8 mouse cellular contexts compared by ENCODE assay signal in the genomic region with DNA sequence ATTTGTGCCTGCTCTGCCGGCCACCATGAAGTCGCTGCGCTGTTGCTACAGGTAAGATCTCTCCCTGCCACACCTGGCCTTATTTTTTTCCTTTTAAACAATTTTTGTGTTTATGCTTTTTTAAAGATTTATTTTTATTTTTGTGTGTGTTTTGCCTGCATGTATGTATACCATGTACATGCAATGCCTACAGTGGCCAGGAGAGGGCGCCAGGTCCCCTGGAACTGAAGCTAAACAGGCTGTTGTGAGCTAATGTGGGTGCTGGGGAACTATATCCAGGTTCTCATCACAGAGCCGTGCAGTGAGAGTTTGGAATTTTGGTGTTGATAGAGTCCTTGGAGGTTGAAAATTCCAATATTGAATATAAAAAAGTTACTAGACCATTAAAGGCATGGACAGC. TPM values are rescaled to one million over a fixed set of nuclear protein-coding genes. Genes with fewer than 3 reads are reported as not detected.
DNase-seq lines count a peak whose midpoint lies in the region; ATAC-seq and TF ChIP-seq lines count a peak whose summit lies in the region.

No protein-coding gene starts in this region.

- peak; percentile 78 for TF ChIP-seq CTCF in lung, postnatal 0 days (IDR thresholded peaks at IDR 0.05)

- no peak overlapping the region for H3K27ac ChIP-seq in midbrain, embryonic 14.5 days (replicated peaks; ENCODE audit: low read depth, low read length)
- H3K27ac ChIP-seq in midbrain, embryonic 15.5 days = no peak overlapping the region
- no peak overlapping the region for H3K27ac ChIP-seq in lung, postnatal 0 days (ENCODE audit: low read length)
- no peak overlapping the region for H3K27ac ChIP-seq in forebrain, embryonic 10.5 days

- no peaks in the 10 kb centered on the region for H3K4me1 ChIP-seq in midbrain, embryonic 14.5 days (ENCODE audit: control insufficient read depth, insufficient read depth, low read length)
- no peaks in the 10 kb centered on the region for H3K4me1 ChIP-seq in midbrain, embryonic 15.5 days
- H3K4me1 ChIP-seq in lung, postnatal 0 days (ENCODE audit: insufficient read depth, low read depth, low read length) = no peaks in the 10 kb centered on the region
- no peaks in the 10 kb centered on the region for H3K4me1 ChIP-seq in forebrain, embryonic 10.5 days

- TF ChIP-seq EP300 in lung, postnatal 0 days (IDR thresholded peaks at IDR 0.05) = no peak

- intact Hi-C loops in gastrocnemius, postnatal 36 days (cut with DNase I) = no loop called here

- ATAC-seq in midbrain, embryonic 14.5 days (ENCODE audit: low FRiP score, low TSS enrichment) = no peak
- ATAC-seq in midbrain, embryonic 15.5 days (replicated peaks) = no peak
- no peak for ATAC-seq in lung, postnatal 0 days

- 72% methylated on average over 5 of the region's 5 CpGs for whole genome bisulfite sequencing in midbrain, embryonic 14.5 days
- 77% methylated on average over 5 of the region's 5 CpGs for WGBS in midbrain, embryonic 15.5 days
- 75% methylated on average over 5 of the region's 5 CpGs for WGBS in lung, postnatal 0 days
- 71% methylated on average over 5 of the region's 5 CpGs for WGBS in forebrain, embryonic 10.5 days

- no peaks in the 10 kb centered on the region for H3K27me3 ChIP-seq in midbrain, embryonic 14.5 days (ENCODE audit: control insufficient read depth, insufficient read depth, low read length)
- no peaks in the 10 kb centered on the region for H3K27me3 ChIP-seq in midbrain, embryonic 15.5 days (replicated peaks)
- no peaks in the 10 kb centered on the region for H3K27me3 ChIP-seq in lung, postnatal 0 days (replicated peaks; ENCODE audit: insufficient read depth, low read length)
- no peaks in the 10 kb centered on the region for H3K27me3 ChIP-seq in forebrain, embryonic 10.5 days (ENCODE audit: poor library complexity, severe bottlenecking)

- no peak overlapping the region for H3K4me3 ChIP-seq in midbrain, embryonic 14.5 days (replicated peaks; ENCODE audit: low read depth, low read length)
- H3K4me3 ChIP-seq in midbrain, embryonic 15.5 days = no peak overlapping the region
- H3K4me3 ChIP-seq in lung, postnatal 0 days (ENCODE audit: low read depth, low read length) = no peak overlapping the region
- no peak overlapping the region for H3K4me3 ChIP-seq in forebrain, embryonic 10.5 days

- peak; percentile 16 for DNase-seq in gastrocnemius, adult 18-20 months (ENCODE audit: low spot score)
- no peak for DNase-seq in gastrocnemius, postnatal 36 days
- DNase-seq in midbrain, embryonic 14.5 days = peak; percentile 44
- DNase-seq in c-Kit-positive CD71-negative TER-119-negative erythroid progenitor cells, embryonic 14.5 days (ENCODE audit: low read depth) = peak; percentile 34
- DNase-seq in lung, postnatal 0 days (ENCODE audit: low spot score) = no peak
- peak; percentile 73 for DNase-seq in thymus, postnatal 4 days
- DNase-seq in forebrain, embryonic 10.5 days (ENCODE audit: extremely low spot score, low spot score) = no peak

- no peak overlapping the region for H3K9ac ChIP-seq in midbrain, embryonic 14.5 days (replicated peaks; ENCODE audit: low read length)
- H3K9ac ChIP-seq in midbrain, embryonic 15.5 days = no peak overlapping the region
- no peak overlapping the region for H3K9ac ChIP-seq in lung, postnatal 0 days (replicated peaks; ENCODE audit: low read depth)

- H3K36me3 ChIP-seq in midbrain, embryonic 14.5 days (ENCODE audit: control insufficient read depth, insufficient read depth, low read length) = peaks cover 52% of the 10 kb centered on the region
- H3K36me3 ChIP-seq in midbrain, embryonic 15.5 days (replicated peaks) = peaks cover 37% of the 10 kb centered on the region; the same call in 1 of the 2 replicates
- peaks cover 24% of the 10 kb centered on the region; the same call in 1 of the 2 replicates for H3K36me3 ChIP-seq in lung, postnatal 0 days (ENCODE audit: insufficient read depth, low read length)
- peaks cover 87% of the 10 kb centered on the region for H3K36me3 ChIP-seq in forebrain, embryonic 10.5 days (replicated peaks)

- H3K9me3 ChIP-seq in midbrain, embryonic 14.5 days (ENCODE audit: control insufficient read depth, low read length) = no peaks in the 10 kb centered on the region
- no peaks in the 10 kb centered on the region for H3K9me3 ChIP-seq in midbrain, embryonic 15.5 days
- H3K9me3 ChIP-seq in lung, postnatal 0 days (ENCODE audit: low read length) = no peaks in the 10 kb centered on the region
- H3K9me3 ChIP-seq in forebrain, embryonic 10.5 days = no peaks in the 10 kb centered on the region

- H3K4me2 ChIP-seq in midbrain, embryonic 14.5 days (ENCODE audit: low read length) = no peak overlapping the region
- H3K4me2 ChIP-seq in midbrain, embryonic 15.5 days = no peak overlapping the region
- no peak overlapping the region for H3K4me2 ChIP-seq in lung, postnatal 0 days (replicated peaks; ENCODE audit: low read depth, low read length)

RNA-seq across cellular contexts. Expression of a gene that starts 18.8 kb away (rescaled TPM):
- total RNA-seq in gastrocnemius, adult 18-20 months (2021) = 100 to 1,000 TPM; 148 to 149 TPM
- total RNA-seq in gastrocnemius, postnatal 36 days (2021) = 100 to 1,000 TPM; 102 to 126 TPM
- 238 and 295 TPM in 2 replicates for polyA plus RNA-seq in midbrain, embryonic 14.5 days (2014; fragmentation: Nextera tagmentation; extraction: Ambion mirVana)
- polyA plus RNA-seq in midbrain, embryonic 15.5 days (2015; fragmentation: Nextera tagmentation; extraction: Ambion mirVana) = 235 and 241 TPM in 2 replicates
- 160 and 169 TPM in 2 replicates for polyA plus RNA-seq in lung, postnatal 0 days (2015; fragmentation: Nextera tagmentation; extraction: Ambion mirVana)
- polyA plus RNA-seq in forebrain, embryonic 10.5 days (2016; fragmentation: Nextera tagmentation; extraction: Ambion mirVana) = 316 and 317 TPM in 2 replicates

RNA-seq across cellular contexts. Expression of a gene that starts 42.5 kb away (rescaled TPM):
- 10 to 100 TPM; 12.3 to 15.5 TPM for total RNA-seq in gastrocnemius, adult 18-20 months (2021)
- total RNA-seq in gastrocnemius, postnatal 36 days (2021) = 10 to 100 TPM in 1 of 2 experiments, 1 to 10 TPM in 1; 7.4 to 10.6 TPM
- 15.6 and 17.9 TPM in 2 replicates for polyA plus RNA-seq in midbrain, embryonic 14.5 days (2014; fragmentation: Nextera tagmentation; extraction: Ambion mirVana)
- 18.9 and 19.0 TPM in 2 replicates for polyA plus RNA-seq in midbrain, embryonic 15.5 days (2015; fragmentation: Nextera tagmentation; extraction: Ambion mirVana)
- 12.7 and 16.7 TPM in 2 replicates for polyA plus RNA-seq in lung, postnatal 0 days (2015; fragmentation: Nextera tagmentation; extraction: Ambion mirVana)
- 40.2 and 41.1 TPM in 2 replicates for polyA plus RNA-seq in forebrain, embryonic 10.5 days (2016; fragmentation: Nextera tagmentation; extraction: Ambion mirVana)

RNA-seq across cellular contexts. Expression of a gene that starts 43.1 kb away (rescaled TPM):
- total RNA-seq in gastrocnemius, adult 18-20 months (2021) = under 1 TPM in 1 of 2 experiments, not detected in 1; 0.11 TPM
- total RNA-seq in gastrocnemius, postnatal 36 days (2021) = under 1 TPM in 1 of 2 experiments, not detected in 1; 0.05 TPM
- polyA plus RNA-seq in midbrain, embryonic 14.5 days (2014; fragmentation: Nextera tagmentation; extraction: Ambion mirVana) = 0.07 TPM in 1 of 2 replicates, not detected in the other
- 0.04 TPM in 1 of 2 replicates, not detected in the other for polyA plus RNA-seq in midbrain, embryonic 15.5 days (2015; fragmentation: Nextera tagmentation; extraction: Ambion mirVana)
- 0.02 and 0.04 TPM in 2 replicates for polyA plus RNA-seq in lung, postnatal 0 days (2015; fragmentation: Nextera tagmentation; extraction: Ambion mirVana)
- 0.09 and 0.44 TPM in 2 replicates for polyA plus RNA-seq in forebrain, embryonic 10.5 days (2016; fragmentation: Nextera tagmentation; extraction: Ambion mirVana)

Comparison
In these comparisons a context has a peak if more than half of its experiments do, and no peak if none do; other contexts are left out.
1. DNase-seq: peak in gastrocnemius, adult 18-20 months (single experiment), midbrain, embryonic 14.5 days (single experiment), c-Kit-positive CD71-negative TER-119-negative erythroid progenitor cells, embryonic 14.5 days (single experiment) and thymus, postnatal 4 days (single experiment); none in gastrocnemius, postnatal 36 days (0 of 2), lung, postnatal 0 days (single experiment) and forebrain, embryonic 10.5 days (single experiment).